Mouse (Mus musculus) G1E (cell line): ENCODE measurements at regions not wholly inside any gene's neighbourhood (a gene's known extent, or its start where the extent isn't known, plus 50 kb on each side); places are given as distances from the start of the nearest gene placed in this dataset.

ENCODE experiments used
- CTCF ChIP-seq: IDR thresholded peaks from 2 replicates; pipeline ENCODE4 v1.5.1; 2012; ENCODE audit warnings: low read depth, low read length, inconsistent platforms, mixed read lengths
- GATA2 ChIP-seq: IDR thresholded peaks from 2 replicates; pipeline ENCODE4 v1.6.1; 2012; ENCODE audit warnings: low read depth, low read length, inconsistent platforms, borderline replicate concordance
- POLR2AphosphoS5 ChIP-seq: IDR thresholded peaks from 2 replicates; pipeline ENCODE4 v1.6.1; 2012; ENCODE audit warnings: low read depth, low read length, inconsistent platforms; ENCODE audit not compliant: insufficient replicate concordance
- TAL1 ChIP-seq: conservative IDR thresholded peaks from 2 replicates; pipeline ENCODE4 v1.6.1; 2012; ENCODE audit warnings: low read depth, low read length, inconsistent platforms, mixed read lengths

DNA sequence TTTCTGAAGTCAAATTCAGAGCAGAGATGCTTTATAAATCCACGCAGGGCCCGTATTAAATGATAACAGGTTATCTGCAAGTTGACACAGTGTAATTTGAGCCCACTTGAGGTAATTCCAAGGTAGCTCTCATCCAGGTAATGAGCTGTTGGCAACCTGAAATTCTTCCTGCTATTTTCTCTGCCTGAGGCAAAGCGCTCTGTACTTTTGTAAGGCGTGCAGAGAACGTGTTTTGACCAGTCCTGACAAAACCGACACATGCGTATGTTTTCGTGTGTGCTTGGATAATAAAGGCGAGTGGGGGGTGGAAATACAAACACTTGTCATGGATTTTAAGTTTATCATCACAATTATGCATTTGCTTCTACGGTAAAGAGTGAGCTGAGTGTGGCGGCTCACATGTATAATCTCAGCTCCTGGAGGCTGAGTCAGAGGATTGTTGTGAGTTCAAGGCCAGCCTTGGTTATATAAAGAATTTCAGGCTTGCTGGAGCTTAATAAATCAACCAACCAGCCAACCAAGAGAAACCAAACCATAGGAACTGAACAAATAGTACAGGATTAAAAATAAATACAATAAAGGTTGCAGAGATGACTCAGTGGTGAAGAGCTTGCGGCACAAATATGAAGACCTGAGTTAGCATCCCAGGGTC, 72.7 kb upstream of the Stt3b start:
- TF ChIP-seq CTCF (no peak), TAL1 (no peak), GATA2 (no peak), POLR2AphosphoS5 (no peak)
